Mouse (Mus musculus): ENCODE results near the gene Pik3ap1.

The Pik3ap1 gene

GRCm38 (mm10) chr19:41270906-41271305, 114.0 kb downstream of the Pik3ap1 start:
- DNase-seq = no peak

- no peak for DNase-seq
Measured at GRCm38 (mm10) chr19:41270151-41270727, 114.7 kb downstream of the Pik3ap1 start.

- no peak for DNase-seq
Measured at GRCm38 (mm10) chr19:41266251-41266901, 118.5 kb downstream of the Pik3ap1 start.

- peak; percentile 8 for DNase-seq
Measured at GRCm38 (mm10) chr19:41264331-41264799, 120.5 kb downstream of the Pik3ap1 start.

GRCm38 (mm10) chr19:41263630-41264295, 121.1 kb downstream of the Pik3ap1 start, which contains the start of gene Tm9sf3:
Gene Tm9sf3 (minus strand): TSS chr19:41263997.
- DNase-seq = peak; percentile 86

- peak; percentile 78 for DNase-seq
Measured at GRCm38 (mm10) chr19:41262712-41263629, 121.9 kb downstream of the Pik3ap1 start.

- DNase-seq = no peak
Measured at GRCm38 (mm10) chr19:41260736-41261135, 124.2 kb downstream of the Pik3ap1 start.

GRCm38 (mm10) chr19:41259256-41259655, 125.6 kb downstream of the Pik3ap1 start:
- no peak for DNase-seq

GRCm38 (mm10) chr19:41258707-41259106, 126.2 kb downstream of the Pik3ap1 start:
- peak; percentile 74 for DNase-seq

GRCm38 (mm10) chr19:41254584-41254983, 130.3 kb downstream of the Pik3ap1 start:
- DNase-seq = no peak

- no peak for DNase-seq
Measured at GRCm38 (mm10) chr19:41248968-41249367, 135.9 kb downstream of the Pik3ap1 start.

- DNase-seq = no peak
Measured at GRCm38 (mm10) chr19:41248271-41248670, 136.6 kb downstream of the Pik3ap1 start.

- DNase-seq = no peak
Measured at GRCm38 (mm10) chr19:41246271-41246670, 138.6 kb downstream of the Pik3ap1 start.

GRCm38 (mm10) chr19:41244581-41244980, 140.3 kb downstream of the Pik3ap1 start:
- DNase-seq = peak; percentile 50

- no peak for DNase-seq
Measured at GRCm38 (mm10) chr19:41241997-41242396, 142.9 kb downstream of the Pik3ap1 start.

- no peak for DNase-seq
Measured at GRCm38 (mm10) chr19:41233698-41234097, 151.2 kb downstream of the Pik3ap1 start.
